Mouse (Mus musculus) spleen, adult 2 months (tissue): Measurements from ENCODE around the gene Ap5s1.

Experiments used
- CTCF ChIP-seq: fragments of 200-500 bp; IDR thresholded peaks from 2 replicates; pipeline ENCODE4 v1.5.1; 2011; ENCODE audit warnings: mild to moderate bottlenecking, inconsistent platforms; ENCODE audit not compliant: insufficient read depth, insufficient read length, insufficient replicate concordance; ENCODE audit errors: extremely low read depth
- POLR2A ChIP-seq: fragments of 200-500 bp; IDR thresholded peaks from 2 replicates; pipeline ENCODE4 v1.6.1; 2011; ENCODE audit warnings: low read depth, low read length, inconsistent platforms

- TF ChIP-seq CTCF (no peak), POLR2A (no peak)
Observed at GRCm38 (mm10) chr2:131221853-131222515, 15.1 kb downstream of the Ap5s1 start.
